Mouse (Mus musculus): ENCODE results near the gene Flvcr1. TPM values are rescaled to one million over a fixed set of nuclear protein-coding genes. Genes with fewer than 3 reads are reported as not detected.
"Not testable (repeated sequence)": the region's sequence is repeated elsewhere in the genome, so short reads cannot be mapped to it uniquely, and the experiment has no call there.

Flvcr1 gene
- polyA plus RNA-seq, 1 experiment from 2014 or later = 7.3 TPM

DNA sequence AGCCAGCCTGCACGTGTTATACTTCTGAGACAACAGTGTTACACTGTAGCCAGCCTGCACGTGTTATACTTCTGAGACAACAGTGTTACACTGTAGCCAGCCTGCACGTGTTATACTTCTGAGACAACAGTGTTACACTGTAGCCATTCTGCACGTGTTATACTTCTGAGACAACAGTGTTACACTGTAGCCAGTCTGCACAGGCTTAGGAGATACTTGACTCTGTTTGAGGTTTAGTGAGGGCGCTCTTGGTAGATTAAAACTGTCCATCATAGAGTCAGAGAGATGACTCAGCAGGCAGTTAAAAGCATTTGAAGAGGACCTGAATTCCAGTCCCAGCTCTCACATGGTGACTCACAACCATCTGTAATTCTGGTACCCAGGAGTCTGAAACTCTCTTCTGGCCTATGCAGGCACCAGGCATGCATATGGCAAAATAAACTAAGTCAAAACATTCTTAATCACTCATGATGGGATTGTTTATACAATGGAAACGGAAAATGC is 5.0 kb upstream of the Flvcr1 start:
- H3K27me3 ChIP-seq (replicated peaks; ENCODE audit: control insufficient read depth, insufficient read depth, low read length); H3K9ac ChIP-seq (ENCODE audit: low read depth, low read length); H3K27ac ChIP-seq (replicated peaks; ENCODE audit: low read depth, low read length); H3K4me3 ChIP-seq (ENCODE audit: low read depth, low read length); H3K36me3 ChIP-seq (ENCODE audit: control insufficient read depth, insufficient read depth, low read length); H3K9me3 ChIP-seq (ENCODE audit: control insufficient read depth, low read length); H3K4me1 ChIP-seq (ENCODE audit: control insufficient read depth, insufficient read depth, low read length); H3K4me2 ChIP-seq (ENCODE audit: low read depth, low read length); ATAC-seq (ENCODE audit: low read depth); DNase-seq (ENCODE audit: low spot score): not testable (repeated sequence)
- WGBS = 63% methylated on average over 6 of the region's 6 CpGs

DNA sequence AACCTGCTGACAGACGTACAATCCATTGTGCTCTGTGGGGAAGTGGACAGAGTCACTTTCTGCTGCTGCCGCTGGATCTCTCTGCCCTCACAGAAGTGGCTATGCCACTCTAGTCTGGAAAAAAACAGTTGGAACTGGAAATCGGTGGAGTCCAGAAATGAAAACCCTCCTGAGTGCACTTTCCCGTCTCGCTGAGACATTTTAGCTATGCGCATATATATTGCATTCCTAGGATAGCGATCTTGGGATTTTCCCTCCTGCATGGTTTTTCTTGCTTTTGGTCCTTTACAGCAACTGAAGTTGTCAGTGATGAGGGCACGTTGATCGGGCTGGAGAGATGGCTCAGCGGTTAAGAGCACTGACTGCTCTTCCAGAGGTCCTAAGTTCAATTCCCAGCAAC is 4.2 kb upstream of the Flvcr1 start:
- no peak for ATAC-seq (ENCODE audit: low read depth)
- no peak overlapping the region for H3K9ac ChIP-seq (ENCODE audit: low read depth, low read length)
- WGBS = 57% methylated on average over 10 of the region's 10 CpGs
- no peaks in the 10 kb centered on the region for H3K36me3 ChIP-seq (ENCODE audit: control insufficient read depth, insufficient read depth, low read length)
- no peak overlapping the region for H3K27ac ChIP-seq (replicated peaks; ENCODE audit: low read depth, low read length)
- DNase-seq (ENCODE audit: low spot score) = no peak
- H3K27me3 ChIP-seq (replicated peaks; ENCODE audit: control insufficient read depth, insufficient read depth, low read length) = no peaks in the 10 kb centered on the region
- H3K4me1 ChIP-seq (ENCODE audit: control insufficient read depth, insufficient read depth, low read length) = 0 out of 2 replicates have a peak, but pooled peaks cover under 1% of the 10 kb centered on the region
- no peaks in the 10 kb centered on the region for H3K9me3 ChIP-seq (ENCODE audit: control insufficient read depth, low read length)
- H3K4me3 ChIP-seq (ENCODE audit: low read depth, low read length) = no peak overlapping the region
- no peak overlapping the region for H3K4me2 ChIP-seq (ENCODE audit: low read depth, low read length)

DNA sequence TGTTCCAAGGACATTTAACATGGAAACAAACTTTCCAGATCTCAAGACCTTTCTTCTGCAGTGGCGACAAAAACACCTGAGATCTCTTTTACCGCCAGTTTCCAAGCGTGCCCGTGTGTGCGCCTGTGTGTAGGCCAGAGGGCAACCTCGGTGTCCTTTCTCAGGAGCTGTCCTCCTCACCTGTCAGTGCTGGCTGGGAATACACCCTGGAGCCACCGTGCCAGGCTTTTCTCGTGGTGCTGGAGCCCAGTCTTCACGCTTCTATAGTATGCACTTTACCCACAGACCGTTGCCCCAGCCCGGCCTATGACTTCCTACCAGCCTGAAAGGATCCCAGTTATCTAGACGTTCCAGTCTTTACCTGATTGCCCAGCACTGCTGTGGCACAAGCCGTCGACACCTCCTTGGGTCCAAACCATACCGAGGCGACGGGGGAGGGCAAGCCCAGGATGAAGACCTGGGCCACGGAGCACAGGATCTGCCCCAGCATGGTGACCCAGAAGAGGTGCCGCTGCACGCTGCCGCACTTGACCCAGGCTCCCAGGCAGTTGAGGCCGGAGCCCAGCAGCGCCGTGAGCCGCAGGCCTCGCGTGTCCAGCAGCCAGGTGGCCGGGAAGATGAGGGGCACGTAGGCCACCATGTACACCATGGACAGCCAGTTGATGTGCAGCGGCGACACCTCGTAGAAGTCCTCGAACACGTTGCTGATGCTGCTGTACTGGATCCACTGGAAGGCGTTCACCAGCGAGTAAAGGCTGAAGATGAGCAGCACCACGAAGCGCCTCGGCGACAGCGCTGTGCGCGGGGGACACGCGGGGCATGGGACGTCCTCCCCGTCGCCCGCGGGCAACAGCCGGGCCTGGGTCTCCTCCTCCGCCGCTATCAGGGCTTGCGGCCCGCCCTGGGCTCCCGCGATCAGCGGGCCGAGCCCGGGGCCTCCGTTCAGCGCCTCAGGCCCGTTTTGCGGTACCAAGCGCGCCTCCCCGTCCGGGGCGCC is 644 bp downstream of the Flvcr1 start:
- Histone ChIP-seq H3K27me3 (replicated peaks; ENCODE audit: control insufficient read depth, insufficient read depth, low read length) (no peaks in the 10 kb centered on the region), H3K27ac (replicated peaks; ENCODE audit: low read depth, low read length) (peak overlapping the region; percentile 69; the same call in 1 of the 2 replicates), H3K4me2 (ENCODE audit: low read depth, low read length) (peak overlapping the region; percentile 89), H3K4me1 (ENCODE audit: control insufficient read depth, insufficient read depth, low read length) (0 out of 2 replicates have a peak, but pooled peaks cover 9% of the 10 kb centered on the region), H3K9me3 (ENCODE audit: control insufficient read depth, low read length) (no peaks in the 10 kb centered on the region), H3K36me3 (ENCODE audit: control insufficient read depth, insufficient read depth, low read length) (peaks cover 10% of the 10 kb centered on the region; the same call in 1 of the 2 replicates), H3K4me3 (ENCODE audit: low read depth, low read length) (peak overlapping the region; percentile 71), H3K9ac (ENCODE audit: low read depth, low read length) (peak overlapping the region; percentile 84)
- peak; percentile 22 for DNase-seq (ENCODE audit: low spot score)
- WGBS = 3% methylated on average over 34 of the region's 69 CpGs
- no peak for ATAC-seq (ENCODE audit: low read depth)

DNA sequence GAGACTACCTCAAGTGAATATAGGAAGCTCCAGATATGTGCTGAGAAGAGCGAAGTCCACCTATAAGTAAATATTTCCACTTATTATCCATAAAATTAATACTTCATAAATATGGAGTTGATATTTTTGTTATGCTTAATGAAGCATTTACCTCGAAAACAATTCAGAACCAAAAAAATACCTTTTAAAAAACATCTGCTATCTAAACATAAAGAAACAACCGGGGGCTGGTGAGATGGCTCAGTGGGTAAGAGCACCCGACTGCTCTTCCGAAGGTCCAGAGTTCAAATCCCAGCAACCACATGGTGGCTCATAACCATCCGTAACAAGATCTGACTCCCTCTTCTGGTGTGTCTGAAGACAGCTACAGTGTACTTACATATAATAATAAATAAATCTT is 2.2 kb downstream of the Flvcr1 start:
- H3K4me2 ChIP-seq (ENCODE audit: low read depth, low read length); H3K4me3 ChIP-seq (ENCODE audit: low read depth, low read length); DNase-seq (ENCODE audit: low spot score); H3K4me1 ChIP-seq (ENCODE audit: control insufficient read depth, insufficient read depth, low read length); H3K9me3 ChIP-seq (ENCODE audit: control insufficient read depth, low read length); H3K27ac ChIP-seq (replicated peaks; ENCODE audit: low read depth, low read length); H3K27me3 ChIP-seq (replicated peaks; ENCODE audit: control insufficient read depth, insufficient read depth, low read length); ATAC-seq (ENCODE audit: low read depth); H3K9ac ChIP-seq (ENCODE audit: low read depth, low read length): not testable (repeated sequence)
- WGBS = 93% methylated on average over 5 of the region's 6 CpGs
- peaks cover 12% of the 10 kb centered on the region; the same call in 1 of the 2 replicates for H3K36me3 ChIP-seq (ENCODE audit: control insufficient read depth, insufficient read depth, low read length)

DNA sequence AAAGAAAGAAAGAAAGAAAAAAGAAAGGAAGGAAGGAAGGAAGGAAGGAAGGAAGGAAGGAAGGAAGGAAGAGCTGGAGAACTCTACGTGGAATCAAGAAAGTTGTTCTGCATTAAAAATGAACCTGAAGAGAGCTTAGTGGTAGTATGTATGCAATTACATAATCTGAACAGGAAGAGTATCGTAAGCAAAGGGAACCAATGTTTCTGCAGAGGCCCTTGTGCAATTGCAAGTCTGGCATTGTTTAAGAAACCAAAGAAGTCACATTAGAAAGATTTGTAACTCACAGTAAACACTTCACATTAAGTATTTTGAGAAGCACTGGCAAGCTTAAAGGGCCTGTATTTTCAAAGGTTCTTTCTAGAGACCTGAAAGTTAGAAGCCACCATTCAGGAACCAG is 2.8 kb downstream of the Flvcr1 start:
- WGBS = 63% methylated on average over 2 of the region's 2 CpGs
- ATAC-seq (ENCODE audit: low read depth) (no peak), DNase-seq (ENCODE audit: low spot score) (no peak)
- Histone ChIP-seq H3K27me3 (replicated peaks; ENCODE audit: control insufficient read depth, insufficient read depth, low read length) (no peaks in the 10 kb centered on the region), H3K9ac (ENCODE audit: low read depth, low read length) (no peak overlapping the region), H3K4me1 (ENCODE audit: control insufficient read depth, insufficient read depth, low read length) (0 out of 2 replicates have a peak, but pooled peaks cover 9% of the 10 kb centered on the region), H3K27ac (replicated peaks; ENCODE audit: low read depth, low read length) (no peak overlapping the region), H3K9me3 (ENCODE audit: control insufficient read depth, low read length) (no peaks in the 10 kb centered on the region), H3K36me3 (ENCODE audit: control insufficient read depth, insufficient read depth, low read length) (peaks cover 16% of the 10 kb centered on the region; the same call in 1 of the 2 replicates), H3K4me2 (ENCODE audit: low read depth, low read length) (no peak overlapping the region), H3K4me3 (ENCODE audit: low read depth, low read length) (no peak overlapping the region)

GRCm38 (mm10) chr1:191021016-191021415 is 4.9 kb downstream of the Flvcr1 start:
- Histone ChIP-seq H3K9me3 (ENCODE audit: control insufficient read depth, low read length) (no peaks in the 10 kb centered on the region), H3K4me1 (ENCODE audit: control insufficient read depth, insufficient read depth, low read length) (0 out of 2 replicates have a peak, but pooled peaks cover 9% of the 10 kb centered on the region), H3K27me3 (replicated peaks; ENCODE audit: control insufficient read depth, insufficient read depth, low read length) (no peaks in the 10 kb centered on the region), H3K9ac (ENCODE audit: low read depth, low read length) (no peak overlapping the region), H3K27ac (replicated peaks; ENCODE audit: low read depth, low read length) (no peak overlapping the region), H3K4me2 (ENCODE audit: low read depth, low read length) (no peak overlapping the region), H3K36me3 (ENCODE audit: control insufficient read depth, insufficient read depth, low read length) (peaks cover 20% of the 10 kb centered on the region; the same call in 1 of the 2 replicates), H3K4me3 (ENCODE audit: low read depth, low read length) (no peak overlapping the region)
- 84% methylated on average over 7 of the region's 7 CpGs for WGBS
- ATAC-seq (ENCODE audit: low read depth) (no peak), DNase-seq (ENCODE audit: low spot score) (no peak)

- H3K4me1 ChIP-seq (ENCODE audit: control insufficient read depth, insufficient read depth, low read length) = 0 out of 2 replicates have a peak, but pooled peaks cover 9% of the 10 kb centered on the region
- peak; percentile 55 for DNase-seq (ENCODE audit: low spot score)
- H3K36me3 ChIP-seq (ENCODE audit: control insufficient read depth, insufficient read depth, low read length) = peaks cover 20% of the 10 kb centered on the region; the same call in 1 of the 2 replicates
- H3K27me3 ChIP-seq (replicated peaks; ENCODE audit: control insufficient read depth, insufficient read depth, low read length) = no peaks in the 10 kb centered on the region
- H3K4me3 ChIP-seq (ENCODE audit: low read depth, low read length) = no peak overlapping the region
- H3K9ac ChIP-seq (ENCODE audit: low read depth, low read length) = no peak overlapping the region
- H3K4me2 ChIP-seq (ENCODE audit: low read depth, low read length) = no peak overlapping the region
- 66% methylated on average over 3 of the region's 3 CpGs for WGBS
- ATAC-seq (ENCODE audit: low read depth) = no peak
- H3K9me3 ChIP-seq (ENCODE audit: control insufficient read depth, low read length) = no peaks in the 10 kb centered on the region
- no peak overlapping the region for H3K27ac ChIP-seq (replicated peaks; ENCODE audit: low read depth, low read length)
These were observed 5.6 kb downstream of the Flvcr1 start for GRCm38 (mm10) chr1:191020217-191020924.

DNA sequence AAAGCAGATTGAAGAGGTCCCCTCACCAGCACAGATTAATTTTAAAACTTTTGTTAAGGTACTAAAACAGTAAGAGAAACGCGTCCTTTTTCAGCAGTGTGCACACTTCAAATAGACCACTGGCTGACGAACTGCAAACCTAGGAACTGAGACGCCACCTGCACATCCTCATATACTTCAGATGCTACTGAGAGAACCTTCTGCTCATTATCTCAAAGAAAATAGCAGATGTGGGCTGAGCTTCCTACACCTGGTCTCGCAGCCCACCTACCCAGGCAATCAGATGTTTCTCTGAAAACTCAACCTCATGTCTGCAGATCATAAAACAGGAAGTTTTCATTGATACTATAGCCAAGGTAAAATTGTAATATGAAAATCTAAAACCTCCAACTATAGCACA is 6.2 kb downstream of the Flvcr1 start:
- Histone ChIP-seq H3K27me3 (replicated peaks; ENCODE audit: control insufficient read depth, insufficient read depth, low read length) (no peaks in the 10 kb centered on the region), H3K9me3 (ENCODE audit: control insufficient read depth, low read length) (no peaks in the 10 kb centered on the region), H3K27ac (replicated peaks; ENCODE audit: low read depth, low read length) (no peak overlapping the region), H3K36me3 (ENCODE audit: control insufficient read depth, insufficient read depth, low read length) (peaks cover 26% of the 10 kb centered on the region; the same call in 1 of the 2 replicates), H3K4me3 (ENCODE audit: low read depth, low read length) (no peak overlapping the region), H3K4me2 (ENCODE audit: low read depth, low read length) (no peak overlapping the region), H3K4me1 (ENCODE audit: control insufficient read depth, insufficient read depth, low read length) (0 out of 2 replicates have a peak, but pooled peaks cover 5% of the 10 kb centered on the region), H3K9ac (ENCODE audit: low read depth, low read length) (no peak overlapping the region)
- DNase-seq (ENCODE audit: low spot score) (no peak), ATAC-seq (ENCODE audit: low read depth) (no peak)
- 92% methylated on average over 5 of the region's 5 CpGs for WGBS
